Mouse (Mus musculus): ENCODE data around the gene Ttc28. TPM values are rescaled to one million over a fixed set of nuclear protein-coding genes. Genes with fewer than 3 reads are reported as not detected.

Ttc28 gene
- polyA plus RNA-seq, 1 experiment: 6.8 TPM

DNA sequence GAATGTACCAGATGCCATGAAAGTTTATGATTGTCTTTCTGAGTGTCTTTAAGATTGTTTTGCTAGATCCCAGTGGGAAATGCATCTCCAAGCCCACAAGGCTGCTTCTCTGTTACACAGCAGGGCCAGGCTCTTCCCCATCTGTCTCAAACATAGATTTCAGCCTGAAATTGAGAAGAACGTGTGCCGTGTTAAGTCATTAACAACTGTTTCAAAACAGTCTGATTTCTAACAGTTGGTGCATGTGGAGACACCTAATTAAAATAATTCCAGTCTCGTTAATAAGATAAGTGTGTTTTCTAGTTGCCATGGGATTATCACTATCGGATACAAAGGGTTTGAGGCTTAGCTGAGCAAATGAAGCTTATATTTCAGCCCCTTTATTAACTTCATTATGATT lies 135.4 kb downstream of the Ttc28 start:
- DNase-seq (ENCODE audit: low read depth in 1 of 2, low spot score in 2 of 2): no peak
- Histone ChIP-seq H3K27ac (ENCODE audit: insufficient read depth, low read length) (no peak overlapping the region), H3K27me3 (ENCODE audit: control insufficient read depth, insufficient read depth, low read length) (no peaks in the 10 kb centered on the region), H3K4me3 (ENCODE audit: extremely low read depth, insufficient read depth, insufficient read length) (no peak overlapping the region), H3K4me1 (ENCODE audit: control insufficient read depth, insufficient read depth, insufficient read length) (no peaks in the 10 kb centered on the region), H3K36me3 (ENCODE audit: control insufficient read depth, insufficient read depth, low read length) (no peaks in the 10 kb centered on the region)
- WGBS: 93% methylated on average over 4 of the region's 4 CpGs
- TF ChIP-seq POLR2A (IDR thresholded peaks at IDR 0.05; ENCODE audit: low read depth, low read length): no peak

DNA sequence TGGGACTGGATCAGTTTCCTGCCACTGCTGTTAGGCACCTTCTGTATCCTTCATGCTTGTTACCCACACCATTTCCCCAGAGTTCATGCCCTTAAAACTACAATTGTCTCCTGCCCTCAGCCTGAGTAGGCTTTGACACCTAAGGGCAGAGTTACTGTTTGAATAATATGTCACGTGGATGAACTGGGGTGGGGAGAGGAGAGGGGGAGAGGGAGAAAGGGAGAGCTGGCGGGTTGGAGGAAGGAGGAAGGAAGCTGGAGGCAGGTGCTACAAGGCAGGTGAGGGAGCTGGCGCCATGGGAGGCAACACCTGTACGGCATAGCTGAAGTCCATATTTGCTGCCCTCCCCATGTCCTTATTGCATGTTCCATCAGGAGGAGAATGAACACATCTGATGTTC lies 137.7 kb downstream of the Ttc28 start:
- no peak overlapping the region for H3K27ac ChIP-seq (ENCODE audit: insufficient read depth, low read length)
- no peaks in the 10 kb centered on the region for H3K36me3 ChIP-seq (ENCODE audit: control insufficient read depth, insufficient read depth, low read length)
- no peaks in the 10 kb centered on the region for H3K27me3 ChIP-seq (ENCODE audit: control insufficient read depth, insufficient read depth, low read length)
- H3K4me1 ChIP-seq (ENCODE audit: control insufficient read depth, insufficient read depth, insufficient read length): no peaks in the 10 kb centered on the region
- no peak overlapping the region for H3K4me3 ChIP-seq (ENCODE audit: extremely low read depth, insufficient read depth, insufficient read length)
- DNase-seq (ENCODE audit: low read depth in 1 of 2, low spot score in 2 of 2): no peak
- TF ChIP-seq CTCF (IDR thresholded peaks at IDR 0.05; ENCODE audit: extremely low read depth, insufficient read depth, insufficient read length, insufficient replicate concordance): no peak
- no peak for TF ChIP-seq POLR2A (IDR thresholded peaks at IDR 0.05; ENCODE audit: low read depth, low read length)
- 89% methylated on average over 4 of the region's 4 CpGs for WGBS

DNA sequence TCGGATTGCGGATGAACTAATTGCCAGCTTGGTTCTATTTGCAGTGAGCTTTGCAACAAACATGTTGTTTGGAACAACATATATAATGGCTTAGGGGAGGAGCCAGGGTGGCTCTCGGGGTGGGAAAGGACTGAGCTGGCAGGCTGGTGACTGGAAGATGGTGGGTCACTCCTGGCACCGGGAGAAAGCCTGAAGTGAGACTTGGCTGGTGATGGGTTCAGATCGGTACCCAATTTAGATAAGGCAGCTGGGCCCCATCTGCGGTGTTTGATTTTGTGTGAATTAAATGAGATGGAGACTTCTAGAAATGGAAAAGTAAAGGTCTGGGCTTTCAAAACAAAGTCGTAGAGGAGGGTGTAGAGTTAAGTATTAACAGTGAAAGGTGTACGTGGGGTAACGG lies 142.7 kb downstream of the Ttc28 start:
- DNase-seq (ENCODE audit: low read depth in 1 of 2, low spot score in 2 of 2): no peak
- Histone ChIP-seq H3K36me3 (ENCODE audit: control insufficient read depth, insufficient read depth, low read length) (no peaks in the 10 kb centered on the region), H3K4me1 (ENCODE audit: control insufficient read depth, insufficient read depth, insufficient read length) (no peaks in the 10 kb centered on the region), H3K4me3 (ENCODE audit: extremely low read depth, insufficient read depth, insufficient read length) (no peak overlapping the region), H3K27ac (ENCODE audit: insufficient read depth, low read length) (no peak overlapping the region), H3K27me3 (ENCODE audit: control insufficient read depth, insufficient read depth, low read length) (peaks cover 2% of the 10 kb centered on the region; the same call in 1 of the 2 replicates)
- TF ChIP-seq CTCF (IDR thresholded peaks at IDR 0.05; ENCODE audit: extremely low read depth, insufficient read depth, insufficient read length, insufficient replicate concordance): no peak
- no peak for TF ChIP-seq POLR2A (IDR thresholded peaks at IDR 0.05; ENCODE audit: low read depth, low read length)
- 95% methylated on average over 9 of the region's 9 CpGs for WGBS

DNA sequence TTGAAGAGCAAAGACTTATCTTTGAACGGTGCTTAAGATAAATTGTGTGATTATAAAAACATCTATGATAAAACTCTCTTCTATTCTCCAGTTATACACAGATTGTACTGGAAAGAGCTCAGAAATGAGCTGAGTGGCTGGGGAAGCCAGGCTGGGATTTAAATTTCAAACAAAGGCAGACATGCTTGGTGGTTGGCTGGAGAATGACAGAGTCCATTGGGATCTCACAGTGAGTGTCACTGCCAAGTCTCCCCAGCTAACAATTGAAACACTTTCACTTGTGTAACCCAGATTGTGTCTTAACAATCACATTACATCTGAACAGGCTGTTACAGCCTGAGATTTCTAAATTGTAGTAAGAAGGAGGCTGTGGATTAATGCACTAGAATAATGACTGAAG lies 143.3 kb downstream of the Ttc28 start:
- H3K36me3 ChIP-seq (ENCODE audit: control insufficient read depth, insufficient read depth, low read length): no peaks in the 10 kb centered on the region
- TF ChIP-seq POLR2A (IDR thresholded peaks at IDR 0.05; ENCODE audit: low read depth, low read length): no peak
- no peak for TF ChIP-seq CTCF (IDR thresholded peaks at IDR 0.05; ENCODE audit: extremely low read depth, insufficient read depth, insufficient read length, insufficient replicate concordance)
- no peak for DNase-seq (ENCODE audit: low read depth in 1 of 2, low spot score in 2 of 2)

DNA sequence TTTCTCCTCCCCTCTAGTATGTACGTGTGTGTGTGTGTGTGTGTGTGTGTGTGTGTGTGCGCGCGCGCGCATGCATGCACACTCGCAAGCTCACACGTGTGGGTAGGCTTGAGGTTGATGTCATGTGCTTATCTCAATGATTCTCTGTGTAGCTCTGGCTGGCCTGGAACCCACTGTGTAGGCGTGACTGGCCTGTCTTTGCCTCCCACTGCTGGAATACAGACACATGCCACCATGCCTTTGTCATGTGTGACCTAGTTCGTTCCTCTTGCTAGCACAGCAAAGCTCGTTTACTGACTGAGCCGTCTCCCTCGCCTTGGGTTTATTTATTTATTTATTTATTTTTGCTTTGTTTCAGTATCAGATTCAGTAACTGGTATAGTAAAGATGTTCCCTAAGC lies 145.0 kb downstream of the Ttc28 start:
- no peak overlapping the region for H3K4me3 ChIP-seq (ENCODE audit: extremely low read depth, insufficient read depth, insufficient read length)
- no peak for DNase-seq (ENCODE audit: low read depth in 1 of 2, low spot score in 2 of 2)
- whole genome bisulfite sequencing: 88% methylated on average over 13 of the region's 13 CpGs
- peaks cover 2% of the 10 kb centered on the region; the same call in 1 of the 2 replicates for H3K27me3 ChIP-seq (ENCODE audit: control insufficient read depth, insufficient read depth, low read length)
- TF ChIP-seq CTCF (IDR thresholded peaks at IDR 0.05; ENCODE audit: extremely low read depth, insufficient read depth, insufficient read length, insufficient replicate concordance) (no peak), POLR2A (IDR thresholded peaks at IDR 0.05; ENCODE audit: low read depth, low read length) (no peak)
- no peaks in the 10 kb centered on the region for H3K4me1 ChIP-seq (ENCODE audit: control insufficient read depth, insufficient read depth, insufficient read length)
- H3K27ac ChIP-seq (ENCODE audit: insufficient read depth, low read length): no peak overlapping the region
- H3K36me3 ChIP-seq (ENCODE audit: control insufficient read depth, insufficient read depth, low read length): no peaks in the 10 kb centered on the region

More for the DNA sequence above, 143.3 kb downstream of the Ttc28 start:
- Histone ChIP-seq H3K4me3 (ENCODE audit: extremely low read depth, insufficient read depth, insufficient read length) (no peak overlapping the region), H3K4me1 (ENCODE audit: control insufficient read depth, insufficient read depth, insufficient read length) (no peaks in the 10 kb centered on the region), H3K27me3 (ENCODE audit: control insufficient read depth, insufficient read depth, low read length) (peaks cover 2% of the 10 kb centered on the region; the same call in 1 of the 2 replicates), H3K27ac (ENCODE audit: insufficient read depth, low read length) (no peak overlapping the region)
- 95% methylated on average over 1 of the region's 1 CpGs for WGBS

DNA sequence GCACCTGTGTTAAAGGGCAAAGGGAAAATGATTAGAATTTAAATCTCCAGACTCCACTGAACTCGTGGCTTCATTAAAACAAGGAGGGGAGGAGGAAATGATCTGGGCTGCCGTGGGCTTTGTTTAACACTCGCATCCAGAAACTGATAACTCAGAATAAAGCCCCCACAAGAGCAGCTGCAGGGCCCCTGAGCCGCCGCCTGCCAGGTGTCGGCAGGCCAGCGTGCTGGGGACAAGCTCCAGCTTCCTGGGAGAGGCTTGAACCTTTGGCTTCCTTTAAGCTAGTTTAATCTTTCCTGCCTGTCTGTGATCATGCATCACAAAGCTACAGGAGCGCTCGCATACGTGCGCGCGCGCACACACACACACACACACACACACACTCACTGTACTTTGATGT lies 145.9 kb downstream of the Ttc28 start:
- no peaks in the 10 kb centered on the region for H3K36me3 ChIP-seq (ENCODE audit: control insufficient read depth, insufficient read depth, low read length)
- DNase-seq (ENCODE audit: low read depth in 1 of 2, low spot score in 2 of 2): no peak
- 68% methylated on average over 14 of the region's 14 CpGs for WGBS
- H3K4me3 ChIP-seq (ENCODE audit: extremely low read depth, insufficient read depth, insufficient read length): no peak overlapping the region
- no peak overlapping the region for H3K27ac ChIP-seq (ENCODE audit: insufficient read depth, low read length)
- no peaks in the 10 kb centered on the region for H3K4me1 ChIP-seq (ENCODE audit: control insufficient read depth, insufficient read depth, insufficient read length)
- no peak for TF ChIP-seq POLR2A (IDR thresholded peaks at IDR 0.05; ENCODE audit: low read depth, low read length)
- TF ChIP-seq CTCF (IDR thresholded peaks at IDR 0.05; ENCODE audit: extremely low read depth, insufficient read depth, insufficient read length, insufficient replicate concordance): no peak
- H3K27me3 ChIP-seq (ENCODE audit: control insufficient read depth, insufficient read depth, low read length): peaks cover 2% of the 10 kb centered on the region; the same call in 1 of the 2 replicates

DNA sequence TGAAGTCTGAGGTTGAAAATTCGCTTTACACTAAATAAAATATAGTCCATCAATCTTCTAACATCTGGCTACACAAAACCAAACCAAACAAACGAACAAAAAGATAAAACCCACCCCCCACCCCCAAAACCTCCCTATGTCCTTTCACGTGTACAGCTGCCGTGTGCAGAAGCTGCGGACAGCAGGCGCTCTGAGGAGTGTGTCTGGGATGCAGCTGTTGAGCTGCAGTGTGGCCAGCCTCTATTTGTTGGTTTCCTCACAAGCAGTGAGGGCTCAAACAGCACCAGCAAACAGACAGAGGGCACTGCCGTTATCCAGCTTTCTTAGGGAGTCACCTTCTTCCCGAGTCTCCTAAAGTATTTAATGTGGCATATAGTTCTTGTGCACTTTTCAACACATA lies 146.6 kb downstream of the Ttc28 start:
- no peaks in the 10 kb centered on the region for H3K36me3 ChIP-seq (ENCODE audit: control insufficient read depth, insufficient read depth, low read length)
- TF ChIP-seq CTCF (IDR thresholded peaks at IDR 0.05; ENCODE audit: extremely low read depth, insufficient read depth, insufficient read length, insufficient replicate concordance): no peak
- TF ChIP-seq POLR2A (IDR thresholded peaks at IDR 0.05; ENCODE audit: low read depth, low read length): no peak
- no peaks in the 10 kb centered on the region for H3K4me1 ChIP-seq (ENCODE audit: control insufficient read depth, insufficient read depth, insufficient read length)
- peaks cover 2% of the 10 kb centered on the region; the same call in 1 of the 2 replicates for H3K27me3 ChIP-seq (ENCODE audit: control insufficient read depth, insufficient read depth, low read length)
- WGBS: 82% methylated on average over 8 of the region's 8 CpGs
- no peak for DNase-seq (ENCODE audit: low read depth in 1 of 2, low spot score in 2 of 2)
- H3K27ac ChIP-seq (ENCODE audit: insufficient read depth, low read length): no peak overlapping the region
- H3K4me3 ChIP-seq (ENCODE audit: extremely low read depth, insufficient read depth, insufficient read length): no peak overlapping the region

Data from spleen, adult 2 months (tissue).